Mouse (Mus musculus) midbrain, postnatal 0 days (tissue): ENCODE measurements at regions not wholly inside any gene's neighbourhood (a gene's known extent, or its start where the extent isn't known, plus 50 kb on each side); places are given as distances from the start of the nearest gene placed in this dataset.

ENCODE experiments used
- ATAC-seq: fragments of 200-750 bp; cut with Nextera tagmentation; 2 replicates; pipeline ENCODE4 v1.8.0; 2017; ENCODE audit warnings: moderate number of reproducible peaks, mild to moderate bottlenecking, moderate TSS enrichment, moderate library complexity; ENCODE audit not compliant: low FRiP score
- DNase-seq: peaks from one replicate; pipeline ENCODE4 v3.0.0-alpha.2; 2015; ENCODE audit warnings: low spot score
- H3K27ac ChIP-seq: fragments of 300-500 bp; sonication (generic); 2 replicates; pipeline ENCODE4 v1.5.1; 2014; ENCODE audit warnings: low read depth, mild to moderate bottlenecking, low read length, mixed read lengths
- H3K27me3 ChIP-seq: fragments of 300-500 bp; sonication (generic); 2 replicates; pipeline ENCODE4 v1.6.1; 2014; ENCODE audit warnings: low read length, control low read depth, mixed read lengths; ENCODE audit not compliant: insufficient read depth
- H3K36me3 ChIP-seq: fragments of 300-500 bp; sonication (generic); 2 replicates; pipeline ENCODE4 v1.6.1; 2014; ENCODE audit warnings: low read length, control low read depth, mixed read lengths; ENCODE audit not compliant: insufficient read depth
- H3K4me1 ChIP-seq: fragments of 300-500 bp; sonication (generic); 2 replicates; pipeline ENCODE4 v1.6.1; 2014; ENCODE audit warnings: mild to moderate bottlenecking, control low read depth, antibody characterized with exemption, low read length, mixed read lengths; ENCODE audit not compliant: insufficient read depth
- H3K4me2 ChIP-seq: fragments of 300-500 bp; sonication (generic); 2 replicates; pipeline ENCODE4 v1.6.1; 2014; ENCODE audit warnings: low read depth, mild to moderate bottlenecking, low read length, mixed read lengths; ENCODE audit not compliant: poor library complexity, severe bottlenecking
- H3K4me3 ChIP-seq: fragments of 300-500 bp; sonication (generic); 2 replicates; pipeline ENCODE4 v1.5.1; 2014; ENCODE audit warnings: low read depth, mild to moderate bottlenecking, low read length, moderate library complexity
- H3K9ac ChIP-seq: fragments of 300-500 bp; sonication (generic); replicated peaks from 2 replicates; pipeline ENCODE4 v1.6.1; 2014; ENCODE audit warnings: mild to moderate bottlenecking, low read length, moderate library complexity, mixed read lengths; ENCODE audit not compliant: poor library complexity, severe bottlenecking
- H3K9me3 ChIP-seq: fragments of 300-500 bp; sonication (generic); 2 replicates; pipeline ENCODE4 v1.6.1; 2016; ENCODE audit warnings: low read length, control low read depth
- CTCF ChIP-seq: IDR thresholded peaks from 2 replicates; pipeline ENCODE4 v1.5.1; 2016; ENCODE audit warnings: antibody characterized with exemption, mild to moderate bottlenecking
- WGBS: fragments of 180-500 bp; shearing (Covaris S2); extraction: QIAGEN DNeasy Blood & Tissue Kit; methylation state at CpG from one replicate; pipeline ENCODE4 v1.1.7; 2014; 5-methylcytosine and 5-hydroxymethylcytosine counted together

- H3K36me3 ChIP-seq: no peaks in the 10 kb centered on the region
- ATAC-seq: no peak
- WGBS: 96% methylated on average over 6 of the region's 6 CpGs
- TF ChIP-seq CTCF: no peak
- no peaks in the 10 kb centered on the region for H3K9me3 ChIP-seq
- H3K4me2 ChIP-seq: no peak overlapping the region
- H3K27ac ChIP-seq: no peak overlapping the region
- DNase-seq: no peak
- no peaks in the 10 kb centered on the region for H3K4me1 ChIP-seq
- no peaks in the 10 kb centered on the region for H3K27me3 ChIP-seq
- H3K9ac ChIP-seq: no peak overlapping the region
- no peak overlapping the region for H3K4me3 ChIP-seq
Measured at GRCm38 (mm10) chr12:52622398-52622797, 76.8 kb upstream of the Akap6 start.

GRCm38 (mm10) chr12:52623416-52624108 is 75.6 kb upstream of the Akap6 start:
- H3K4me2 ChIP-seq: no peak overlapping the region
- no peaks in the 10 kb centered on the region for H3K4me1 ChIP-seq
- H3K9me3 ChIP-seq: no peaks in the 10 kb centered on the region
- WGBS: 39% methylated on average over 10 of the region's 10 CpGs
- no peaks in the 10 kb centered on the region for H3K27me3 ChIP-seq
- ATAC-seq (no peak), DNase-seq (peak; percentile 65)
- H3K9ac ChIP-seq: no peak overlapping the region
- H3K27ac ChIP-seq: no peak overlapping the region
- H3K36me3 ChIP-seq: no peaks in the 10 kb centered on the region
- H3K4me3 ChIP-seq: no peak overlapping the region
- TF ChIP-seq CTCF: no peak

- Histone ChIP-seq H3K4me2 (no peak overlapping the region), H3K27ac (no peak overlapping the region), H3K4me1 (no peaks in the 10 kb centered on the region), H3K4me3 (no peak overlapping the region), H3K27me3 (no peaks in the 10 kb centered on the region), H3K9ac (no peak overlapping the region), H3K9me3 (no peaks in the 10 kb centered on the region), H3K36me3 (no peaks in the 10 kb centered on the region)
- 76% methylated on average over 1 of the region's 1 CpGs for WGBS
- DNase-seq: no peak
- no peak for ATAC-seq
- TF ChIP-seq CTCF: no peak
Measured at GRCm38 (mm10) chr12:52624871-52625270, 74.3 kb upstream of the Akap6 start.

- no peak overlapping the region for H3K27ac ChIP-seq
- DNase-seq (no peak), ATAC-seq (no peak)
- no peak overlapping the region for H3K9ac ChIP-seq
- H3K4me3 ChIP-seq: no peak overlapping the region
- no peaks in the 10 kb centered on the region for H3K9me3 ChIP-seq
- 64% methylated on average over 5 of the region's 5 CpGs for WGBS
- H3K4me2 ChIP-seq: no peak overlapping the region
- H3K27me3 ChIP-seq: no peaks in the 10 kb centered on the region
- no peaks in the 10 kb centered on the region for H3K36me3 ChIP-seq
- H3K4me1 ChIP-seq: no peaks in the 10 kb centered on the region
- no peak for TF ChIP-seq CTCF
Measured at GRCm38 (mm10) chr12:52628771-52629170, 70.4 kb upstream of the Akap6 start.

- no peak overlapping the region for H3K4me3 ChIP-seq
- H3K4me1 ChIP-seq: no peaks in the 10 kb centered on the region
- no peaks in the 10 kb centered on the region for H3K27me3 ChIP-seq
- DNase-seq (peak; percentile 18), ATAC-seq (no peak)
- peak; percentile 63 for TF ChIP-seq CTCF
- H3K36me3 ChIP-seq: no peaks in the 10 kb centered on the region
- WGBS: 70% methylated on average over 8 of the region's 8 CpGs
- no peaks in the 10 kb centered on the region for H3K9me3 ChIP-seq
- H3K9ac ChIP-seq: no peak overlapping the region
- no peak overlapping the region for H3K27ac ChIP-seq
- no peak overlapping the region for H3K4me2 ChIP-seq
Measured at GRCm38 (mm10) chr12:52635121-52635878, 63.9 kb upstream of the Akap6 start.

DNA sequence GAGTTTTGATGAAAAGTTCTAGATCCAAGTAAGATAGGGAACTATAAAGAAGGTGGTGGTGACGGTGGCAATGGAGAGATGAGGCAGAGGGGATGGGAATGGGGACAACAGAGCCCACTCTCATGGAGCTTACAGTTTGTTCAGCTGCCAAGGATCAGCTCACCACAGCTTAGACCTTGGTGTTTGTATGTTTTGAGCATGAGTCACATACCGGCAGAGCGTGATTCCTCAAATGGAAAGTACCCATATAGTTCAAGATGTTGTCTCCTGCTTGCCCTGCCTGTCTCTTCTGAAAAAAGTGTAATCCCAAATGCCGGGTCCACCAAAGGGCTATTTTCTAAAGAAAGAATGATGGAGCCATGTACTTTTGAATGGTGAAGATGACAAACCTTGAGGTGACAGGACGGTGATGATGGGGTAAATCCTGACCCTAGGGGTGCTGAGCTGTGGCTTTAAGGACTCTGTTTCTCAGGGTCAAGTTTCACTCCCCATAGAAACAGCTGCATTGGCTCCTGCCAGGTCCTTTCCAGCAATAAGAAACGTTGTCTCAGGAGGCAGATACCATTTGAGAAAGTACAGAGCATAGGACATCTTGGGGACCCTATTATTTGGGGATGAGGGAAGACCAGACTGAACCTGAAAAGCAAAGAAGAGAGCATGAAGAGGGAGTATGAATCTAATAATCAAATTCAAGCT is 62.8 kb upstream of the Akap6 start:
- Histone ChIP-seq H3K9ac (no peak overlapping the region), H3K36me3 (no peaks in the 10 kb centered on the region), H3K27ac (no peak overlapping the region), H3K4me3 (no peak overlapping the region), H3K27me3 (no peaks in the 10 kb centered on the region), H3K4me2 (no peak overlapping the region), H3K9me3 (no peaks in the 10 kb centered on the region), H3K4me1 (no peaks in the 10 kb centered on the region)
- TF ChIP-seq CTCF: no peak
- ATAC-seq (no peak), DNase-seq (no peak)
- WGBS: 80% methylated on average over 6 of the region's 6 CpGs
